Mouse (Mus musculus) ES-E14 (cell line): ENCODE measurements at regions not wholly inside any gene's neighbourhood (a gene's known extent, or its start where the extent isn't known, plus 50 kb on each side); places are given as distances from the start of the nearest gene placed in this dataset.

Experiments used
- CHD2 ChIP-seq: IDR thresholded peaks from 2 replicates; pipeline ENCODE4 v1.6.1; 2014; ENCODE audit warnings: mild to moderate bottlenecking, low read depth, low read length, inconsistent platforms
- MAFK ChIP-seq: IDR thresholded peaks from 2 replicates; pipeline ENCODE4 v1.6.1; 2014; ENCODE audit warnings: mild to moderate bottlenecking, low read depth, low read length, inconsistent platforms; ENCODE audit not compliant: insufficient read depth
- ZNF384 ChIP-seq: IDR thresholded peaks from 2 replicates; pipeline ENCODE4 v1.6.1; 2012; ENCODE audit warnings: low read depth, low read length, inconsistent platforms

DNA sequence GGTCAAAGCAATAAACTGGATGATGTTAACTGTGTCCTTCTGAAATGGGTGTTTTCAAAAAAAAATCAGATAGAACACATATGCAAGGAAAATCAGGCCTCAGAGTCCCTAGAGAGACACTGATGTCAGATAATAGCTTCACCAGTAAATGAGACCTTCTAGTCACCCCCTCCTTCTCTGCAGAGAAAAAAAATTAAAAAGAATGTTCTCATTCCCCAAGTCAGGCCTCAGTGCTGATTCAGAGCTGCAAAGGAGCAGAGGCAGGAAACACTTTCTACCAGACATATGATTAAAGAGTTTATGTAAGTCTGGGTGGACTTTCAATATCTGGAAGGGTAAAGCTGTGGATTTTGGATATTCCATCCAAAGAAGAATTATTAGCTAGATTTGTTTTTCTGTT lies 67.1 kb upstream of the Gm21897 start:
- TF ChIP-seq ZNF384: no peak
- TF ChIP-seq CHD2: no peak
- no peak for TF ChIP-seq MAFK
